Mouse (Mus musculus) urinary bladder, postnatal 10 days (tissue): ENCODE results near the gene C2cd4b.
"Not testable (repeated sequence)": the region's sequence is repeated elsewhere in the genome, so short reads cannot be mapped to it uniquely, and the experiment has no call there.

Experiments
- DNase-seq: peaks from one replicate; pipeline ENCODE4 v3.0.0; 2022; ENCODE audit warnings: low spot score

The C2cd4b gene

DNA sequence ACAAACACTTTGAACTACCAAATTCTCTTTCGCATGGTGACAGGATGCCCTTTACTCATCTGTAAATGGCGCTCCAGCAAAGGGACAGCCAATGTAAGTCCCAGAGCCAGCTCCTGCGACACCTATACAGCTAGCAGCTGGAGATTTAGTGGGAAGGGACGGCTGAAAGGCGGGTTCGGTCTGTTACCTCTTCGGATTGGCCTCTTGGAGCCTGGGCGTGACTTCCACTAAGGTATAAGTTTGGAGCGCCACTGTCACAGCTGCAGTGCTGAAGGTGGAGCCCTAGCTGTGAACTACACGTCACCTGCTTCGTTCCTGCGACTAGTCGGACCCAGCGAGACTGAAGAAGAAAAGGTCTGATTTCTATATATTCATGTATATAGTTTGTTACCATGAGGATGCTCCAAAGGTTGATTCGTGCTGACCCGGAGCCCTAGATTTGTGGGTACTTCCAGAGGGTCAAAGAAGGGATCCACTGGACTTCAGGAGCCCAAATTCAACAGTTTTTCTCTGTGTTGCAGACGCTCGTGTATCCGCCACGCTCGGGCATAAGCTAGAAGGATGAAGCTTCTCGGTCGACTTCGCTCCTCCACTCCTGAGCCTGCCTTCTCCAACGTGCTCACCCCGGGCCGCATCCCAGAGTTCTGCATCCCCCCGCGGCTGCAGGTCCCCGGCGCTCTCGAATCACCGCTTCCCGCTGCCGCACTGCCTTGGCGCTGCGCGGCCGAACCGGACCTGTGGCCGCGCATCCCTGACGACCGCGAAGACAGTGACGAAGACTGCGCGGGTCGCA is at the start of gene C2cd4b:
TSS of gene C2cd4b (plus strand) at position 275 of the 793 bp plus-strand sequence.
- no peak for DNase-seq

DNA sequence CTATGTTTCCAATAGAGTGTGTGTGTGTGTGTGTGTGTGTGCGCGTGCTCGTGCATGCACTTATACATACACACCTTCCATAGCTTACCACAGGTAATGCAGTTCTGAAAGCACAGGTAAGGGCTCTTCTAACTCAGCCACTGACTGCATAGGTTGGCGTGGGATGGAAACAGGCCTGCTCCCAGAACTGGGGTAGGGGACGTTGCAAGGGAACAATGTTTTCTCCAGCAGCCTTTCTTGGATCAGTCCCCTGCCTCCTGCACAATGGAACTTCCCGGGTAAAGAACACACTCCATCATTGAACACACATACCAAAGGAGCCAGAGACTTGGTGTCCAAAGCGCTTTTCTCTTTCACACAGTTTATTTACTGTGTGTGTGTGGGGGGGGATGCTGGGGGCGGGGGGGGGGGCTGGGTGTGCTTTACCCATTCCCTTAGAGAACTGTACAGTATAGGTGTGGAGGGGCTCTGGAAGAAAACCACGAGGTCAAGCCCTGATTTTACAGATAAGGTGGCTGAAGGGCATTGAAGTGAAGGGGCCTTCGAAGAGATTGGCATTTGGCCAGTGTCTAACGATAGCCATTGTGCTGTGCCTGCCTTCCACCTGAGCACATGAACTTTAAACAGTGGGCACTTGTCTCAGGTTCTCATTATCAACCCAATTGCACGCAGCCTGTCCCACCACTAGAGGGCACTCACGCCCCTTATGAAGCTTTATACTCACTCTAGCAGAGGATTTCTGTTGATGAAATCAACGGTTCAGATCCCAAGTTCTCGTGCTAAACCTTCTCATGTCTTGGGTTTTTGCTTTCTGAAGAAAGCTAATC is 48.0 kb upstream of the C2cd4b start:
- no peak for DNase-seq

DNA sequence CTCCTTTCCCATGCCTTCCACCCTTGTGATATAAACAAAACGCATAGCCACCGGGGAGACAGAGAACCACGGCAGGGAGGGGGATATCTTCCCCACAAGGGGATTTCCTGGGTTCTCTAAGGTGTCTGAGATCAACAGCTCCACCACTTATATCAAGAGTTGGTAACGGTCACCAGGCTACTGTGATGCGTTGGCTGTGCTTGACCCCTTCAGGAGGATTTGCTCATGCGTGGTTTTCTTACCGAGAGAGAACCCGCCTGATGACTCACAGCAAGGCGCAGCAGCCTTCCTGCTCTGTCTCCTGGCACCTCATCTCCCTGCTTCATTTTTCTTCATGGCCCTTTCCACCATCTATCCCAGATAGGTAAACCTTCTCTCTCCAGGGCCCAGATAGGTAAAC is 47.1 kb upstream of the C2cd4b start:
- DNase-seq, result no peak

DNA sequence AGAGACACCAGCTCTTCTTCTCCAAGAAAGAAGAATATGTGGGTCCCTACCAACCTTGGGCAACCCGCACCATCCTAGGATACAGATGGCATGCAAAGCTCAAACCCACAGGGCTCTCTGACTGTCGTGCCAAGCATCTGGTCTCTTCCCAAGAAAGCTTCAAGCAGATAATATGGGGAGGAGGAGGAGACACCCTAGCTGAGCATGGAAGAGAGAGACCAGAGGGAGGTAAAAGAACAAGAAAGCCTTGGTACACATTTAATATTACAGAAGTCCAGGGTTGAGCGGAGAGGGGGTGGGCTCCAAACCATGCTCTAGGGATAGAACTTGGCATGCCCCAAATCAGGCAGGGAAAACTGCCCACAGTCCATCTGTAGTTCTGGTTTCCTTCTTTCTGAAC is 42.2 kb upstream of the C2cd4b start:
- DNase-seq, result no peak

DNA sequence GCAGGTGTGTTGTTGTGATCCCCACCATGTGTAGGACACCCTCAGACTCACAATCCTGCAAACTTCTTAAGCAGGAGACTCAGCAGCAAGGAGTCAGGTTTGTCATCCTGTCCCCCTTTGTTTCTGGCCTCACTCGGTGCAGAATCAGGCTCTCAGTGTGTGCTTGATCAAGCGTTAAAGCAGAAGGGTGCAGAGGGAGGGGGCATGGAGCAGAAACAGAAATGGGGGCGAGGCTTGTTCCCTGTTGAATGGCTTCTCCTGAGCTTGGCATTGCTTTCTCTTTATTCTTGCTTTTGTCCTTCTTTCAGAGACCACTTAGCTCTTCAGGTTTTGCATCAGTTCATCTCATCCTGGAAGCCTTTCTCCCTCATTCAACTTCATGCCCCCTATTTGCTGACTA is 40.6 kb upstream of the C2cd4b start:
- no peak for DNase-seq

DNA sequence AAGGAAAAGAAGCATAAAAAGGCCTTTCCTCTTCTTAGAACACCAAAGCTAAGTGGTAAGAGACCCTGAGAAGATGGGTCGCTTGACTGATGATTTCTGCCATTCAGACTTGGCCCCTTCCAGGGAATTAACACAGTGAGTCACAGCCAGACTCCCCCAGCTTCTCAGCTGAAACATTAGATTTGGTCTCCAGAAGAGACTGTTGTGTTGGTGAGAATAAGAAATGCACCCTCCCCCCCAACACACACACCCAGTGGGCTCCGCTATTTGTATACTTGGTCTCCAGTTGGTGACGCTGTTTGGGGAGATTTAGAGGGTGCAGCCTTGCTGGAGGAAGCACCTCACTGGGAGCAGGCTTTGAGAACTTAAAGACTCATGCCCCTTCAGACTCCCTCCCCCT is 39.1 kb upstream of the C2cd4b start:
- no peak for DNase-seq

DNA sequence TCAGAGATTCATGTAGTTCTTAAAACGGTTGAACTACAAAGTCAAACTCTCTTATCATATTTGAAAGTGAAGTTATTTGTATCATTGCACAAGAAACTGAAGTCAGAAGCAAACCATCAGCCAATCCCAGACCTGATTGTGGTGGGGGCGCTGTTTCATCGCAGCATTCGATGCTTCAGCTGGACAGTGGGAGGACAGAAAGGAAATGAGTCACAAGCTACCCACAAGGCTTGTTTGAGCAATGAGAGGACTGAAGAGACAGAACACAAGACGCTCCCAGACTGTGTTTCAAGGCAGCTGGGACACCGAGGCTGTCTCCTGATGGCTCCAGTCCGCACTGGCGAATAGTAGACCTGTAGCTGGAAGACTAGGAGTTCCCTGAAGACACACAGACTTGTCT is 36.9 kb upstream of the C2cd4b start:
- DNase-seq, result no peak

DNA sequence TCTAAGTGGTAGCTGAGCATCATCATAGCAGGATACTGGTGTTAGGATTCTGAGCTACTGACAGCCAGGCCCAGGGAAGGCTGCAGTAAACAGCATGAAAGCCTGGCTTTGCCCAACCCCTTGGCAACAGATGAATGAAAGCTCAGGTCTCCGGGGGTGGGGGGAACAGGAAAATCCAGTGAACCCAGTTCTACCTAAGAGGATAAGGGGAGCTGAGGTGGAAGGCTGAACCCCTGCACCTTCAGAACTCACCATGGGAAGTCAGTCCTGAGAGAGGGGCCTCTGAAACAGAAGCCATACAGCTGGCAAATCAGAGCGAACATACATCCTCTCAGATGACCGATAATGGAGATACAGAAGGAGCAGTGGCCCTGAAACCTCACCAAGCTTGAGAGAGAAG is 34.0 kb upstream of the C2cd4b start:
- no peak for DNase-seq

DNA sequence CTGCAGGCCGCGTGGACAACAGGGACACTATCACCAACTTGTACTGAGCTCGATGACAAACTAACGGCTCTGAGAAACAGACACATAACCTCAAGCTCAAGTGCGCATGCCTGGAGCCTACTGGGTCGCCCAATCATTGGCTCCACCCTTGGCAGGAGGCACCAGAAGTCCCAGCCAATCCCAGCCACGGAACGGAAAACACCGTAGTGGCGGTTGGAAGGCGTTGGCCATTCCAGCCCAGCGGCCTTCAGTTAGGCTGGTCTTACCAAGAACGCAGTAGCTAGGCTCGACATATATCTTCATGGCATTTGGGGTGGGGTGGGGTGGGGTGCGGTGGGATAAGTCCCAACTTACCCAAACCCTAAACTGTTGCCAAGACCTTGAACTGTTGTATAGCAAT is 25.5 kb upstream of the C2cd4b start:
- no peak for DNase-seq

DNA sequence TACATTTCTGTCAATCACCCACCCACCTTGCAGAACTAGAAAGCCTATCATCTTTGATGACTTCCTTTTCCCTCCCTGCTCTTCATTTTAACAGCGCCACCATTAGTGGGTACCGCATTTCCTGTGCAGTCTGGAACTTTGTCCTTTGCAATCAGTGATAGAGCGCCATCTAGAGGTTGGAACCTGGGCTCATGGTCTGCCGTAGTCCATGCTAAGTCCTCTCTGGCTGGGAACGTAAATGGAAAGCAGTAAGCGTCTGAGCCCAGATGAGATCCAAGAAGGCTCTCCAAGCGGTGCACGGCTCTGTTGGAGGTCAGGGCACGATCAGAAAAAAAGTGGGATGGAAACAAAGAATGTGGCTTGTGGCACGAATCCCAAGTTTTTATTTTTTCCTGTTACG is 23.8 kb upstream of the C2cd4b start:
- DNase-seq, result no peak

DNA sequence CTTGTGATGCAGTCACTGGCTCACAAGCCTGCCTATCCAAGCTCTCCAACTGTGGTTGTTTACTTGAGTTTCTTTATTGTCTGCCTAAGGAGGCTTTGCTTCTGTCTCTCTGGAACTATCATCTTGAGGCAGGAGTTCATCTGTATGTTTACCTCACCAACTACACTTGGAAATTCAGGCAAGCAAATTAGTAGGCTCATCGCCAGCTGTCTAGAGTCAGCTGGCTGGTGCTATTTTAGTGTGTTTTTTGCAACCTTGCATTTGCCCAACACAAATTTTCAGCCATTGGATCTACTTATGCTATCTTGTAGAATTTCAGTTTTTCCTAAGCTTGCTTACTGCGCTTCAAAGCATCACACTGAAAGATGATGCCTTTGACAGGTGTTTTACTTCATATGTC is 18.0 kb upstream of the C2cd4b start:
- DNase-seq, result no peak

DNA sequence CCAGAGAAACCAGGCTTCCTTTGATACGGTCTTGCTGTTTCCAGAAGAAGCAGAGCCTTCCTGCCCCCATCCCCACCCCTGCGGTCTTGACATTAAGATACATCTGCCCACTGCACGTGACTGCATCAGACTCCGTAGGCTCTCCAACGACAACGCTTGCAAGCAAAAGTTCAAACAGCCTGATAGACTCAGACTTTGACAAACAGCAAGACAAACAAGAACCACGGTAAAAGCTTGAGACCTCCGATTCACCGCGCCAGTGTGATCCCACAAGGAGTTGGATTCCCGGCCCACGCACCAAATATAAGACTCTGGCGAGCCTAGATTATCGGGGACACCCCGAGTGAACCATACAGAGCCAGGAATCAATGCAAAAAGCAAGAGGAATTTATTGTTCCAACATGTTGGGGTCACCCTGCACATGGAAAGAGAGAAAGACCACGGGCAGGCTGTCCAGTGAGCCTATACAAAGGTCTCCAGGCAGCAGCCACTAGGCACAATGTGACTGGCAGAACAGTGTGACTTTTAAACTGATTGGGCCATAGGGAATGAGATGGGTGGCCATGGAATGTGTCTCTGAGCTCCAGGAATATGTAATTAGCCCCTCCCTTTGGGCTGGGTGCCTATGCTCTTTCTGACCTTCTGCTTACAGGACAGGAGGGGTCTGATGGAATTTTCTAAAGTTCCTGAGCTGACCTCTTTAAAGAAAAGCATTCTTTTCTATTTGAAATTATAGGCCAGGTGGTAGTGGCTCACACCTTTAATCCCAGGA is 5.6 kb upstream of the C2cd4b start:
- no peak for DNase-seq

DNA sequence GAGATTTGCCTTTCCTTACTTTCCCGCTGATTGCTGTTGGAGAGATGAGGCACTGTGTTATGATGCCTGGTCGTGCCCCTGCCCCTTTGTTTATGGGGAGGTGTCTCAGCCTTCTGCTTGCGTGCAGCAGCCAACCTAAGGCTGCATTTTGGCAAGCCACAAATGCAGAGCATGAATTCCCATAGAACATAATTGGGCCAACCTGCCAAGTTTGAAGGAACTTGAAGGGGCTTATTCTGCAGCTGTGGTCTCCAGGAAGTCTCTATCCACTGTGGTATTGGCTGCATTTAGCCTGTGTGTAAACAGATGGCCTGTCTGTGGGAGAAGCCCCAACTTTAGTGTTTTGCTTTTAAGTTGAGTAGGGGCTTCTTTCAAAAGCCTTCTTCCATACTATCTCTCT is 4.5 kb upstream of the C2cd4b start:
- no peak for DNase-seq

DNA sequence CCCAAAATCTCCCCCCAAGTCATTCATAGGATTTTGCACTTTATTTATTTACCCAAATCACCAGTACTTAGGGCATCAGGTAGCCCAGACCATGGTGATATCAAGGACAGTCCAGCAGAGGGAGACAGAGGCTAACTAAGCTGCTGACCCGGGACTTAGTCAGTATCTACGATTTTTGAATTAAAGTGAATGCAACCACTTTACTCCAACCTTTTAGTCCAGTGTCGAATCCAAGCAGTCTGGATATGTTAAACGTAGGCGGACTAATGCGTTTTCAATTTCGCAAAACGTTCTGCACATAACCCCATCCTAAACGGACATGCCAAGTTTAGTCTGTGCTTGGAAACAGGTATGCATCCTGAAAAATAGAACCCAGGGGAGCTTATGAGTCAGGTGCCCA is 551 bp upstream of the C2cd4b start:
- DNase-seq, result no peak

DNA sequence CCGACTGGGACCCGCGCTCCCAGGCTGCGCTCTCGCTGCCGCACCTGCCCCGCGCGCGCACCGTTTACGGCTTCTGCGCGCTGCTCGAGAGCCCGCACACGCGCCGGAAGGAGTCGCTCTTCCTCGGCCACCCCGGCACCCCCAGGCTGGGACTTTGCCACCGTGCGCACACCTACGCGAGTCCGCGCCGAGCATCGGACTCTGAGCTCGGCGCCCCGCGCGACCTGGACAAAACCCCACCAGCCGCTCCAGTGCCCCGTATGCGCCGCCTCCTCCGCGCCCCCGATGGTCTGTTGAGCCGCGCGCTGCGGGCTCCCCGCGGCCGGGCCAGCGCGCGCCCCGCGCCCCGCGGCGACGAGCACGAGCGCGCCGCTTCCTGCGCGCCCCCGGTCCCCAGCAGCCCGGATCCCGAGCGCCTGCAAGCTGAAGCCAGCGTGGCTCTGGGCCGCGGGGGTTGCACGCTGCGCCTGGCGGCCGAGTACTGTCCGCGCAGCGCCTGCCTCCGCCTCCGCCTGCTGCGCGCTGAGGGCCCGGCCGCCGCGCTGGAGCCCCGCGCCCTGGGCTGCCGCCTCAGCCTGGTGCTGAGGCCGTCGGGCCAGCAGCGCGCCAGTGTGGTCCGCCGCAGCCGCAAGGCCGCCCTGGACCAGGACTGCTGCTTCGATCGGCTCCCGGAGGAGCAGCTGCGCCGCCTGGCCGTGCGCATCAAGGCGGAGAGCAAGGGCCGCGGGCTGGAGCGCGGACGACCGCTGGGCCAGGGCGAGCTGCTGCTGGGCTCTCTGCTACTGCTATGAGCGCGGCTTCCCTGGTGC is 923 bp downstream of the C2cd4b start:
- not testable (repeated sequence) for DNase-seq

DNA sequence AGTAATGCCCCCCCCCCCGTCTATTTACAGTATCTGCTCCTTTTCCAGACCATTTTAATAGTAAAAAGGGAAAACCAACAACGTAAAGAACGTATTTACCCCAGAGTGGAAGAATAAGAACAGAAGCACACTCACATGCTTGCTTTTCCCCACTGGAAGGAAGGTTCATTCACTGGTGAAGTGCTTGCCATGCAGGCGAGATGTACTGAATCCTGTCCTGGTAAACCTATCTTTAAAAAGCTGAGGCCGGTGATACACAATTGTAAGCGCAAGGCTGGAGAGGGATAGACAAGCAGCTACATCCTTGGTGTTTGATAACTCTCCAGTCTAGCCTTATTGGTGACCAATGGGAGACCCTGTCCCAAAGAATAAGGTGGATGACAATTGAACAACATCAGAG is 1.8 kb downstream of the C2cd4b start:
- no peak for DNase-seq

DNA sequence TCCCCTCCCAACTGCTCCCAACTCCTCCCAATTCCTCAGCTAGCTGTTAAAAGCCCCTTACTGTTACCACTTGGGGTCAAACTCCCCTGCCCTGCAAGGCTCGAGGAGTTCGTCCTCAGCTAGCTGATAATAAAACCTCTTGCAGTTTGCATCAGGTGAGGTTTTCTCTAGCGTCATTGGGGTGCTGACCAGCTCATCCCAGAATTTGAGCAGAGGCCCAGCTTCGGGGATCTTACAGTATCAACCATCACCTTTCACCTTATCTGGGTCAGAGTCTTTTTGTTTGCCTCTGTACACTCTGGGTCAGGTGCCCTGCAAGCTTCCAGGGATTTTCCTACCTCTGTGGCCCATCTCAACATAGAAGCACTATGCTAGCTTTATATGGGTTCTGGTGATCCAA is 4.1 kb downstream of the C2cd4b start:
- no peak for DNase-seq

DNA sequence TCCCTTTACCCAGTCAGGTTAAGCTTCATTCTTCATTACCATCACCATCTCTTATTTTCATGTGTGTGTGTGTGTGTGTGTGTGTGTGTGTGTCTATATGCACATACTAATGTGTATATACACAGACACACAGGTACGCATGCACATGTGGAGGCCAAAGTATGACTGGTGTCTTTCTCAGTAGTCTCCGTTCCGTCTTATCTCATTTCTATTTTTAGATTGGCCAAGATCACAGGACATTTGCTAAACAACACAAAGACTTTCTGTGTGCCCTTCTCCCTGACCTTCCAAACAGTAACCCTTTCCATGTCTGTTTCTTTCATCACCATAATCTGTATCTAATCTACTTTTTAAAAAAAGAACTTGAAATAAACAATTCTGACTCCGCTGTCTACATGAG is 7.2 kb downstream of the C2cd4b start:
- no peak for DNase-seq

DNA sequence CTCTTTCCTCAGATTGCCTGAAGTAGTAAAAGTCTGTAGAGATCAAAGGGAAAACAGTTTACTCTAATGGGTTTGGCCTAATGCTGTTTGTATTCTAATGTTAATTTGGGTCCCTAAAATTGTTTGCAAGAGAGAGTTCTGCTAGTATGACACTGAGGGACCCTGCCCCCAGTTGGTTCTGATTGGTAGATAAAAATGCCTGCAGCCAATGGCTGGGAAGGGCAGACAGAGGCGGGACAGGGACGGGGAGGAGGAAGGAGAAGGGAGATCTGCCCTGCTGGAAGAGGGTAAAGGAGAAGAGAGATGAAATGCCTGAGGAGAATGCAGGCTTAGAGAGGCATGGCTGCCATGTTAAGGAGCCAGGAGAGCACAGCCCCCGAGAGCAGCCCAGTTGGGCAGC is 7.7 kb downstream of the C2cd4b start:
- no peak for DNase-seq

DNA sequence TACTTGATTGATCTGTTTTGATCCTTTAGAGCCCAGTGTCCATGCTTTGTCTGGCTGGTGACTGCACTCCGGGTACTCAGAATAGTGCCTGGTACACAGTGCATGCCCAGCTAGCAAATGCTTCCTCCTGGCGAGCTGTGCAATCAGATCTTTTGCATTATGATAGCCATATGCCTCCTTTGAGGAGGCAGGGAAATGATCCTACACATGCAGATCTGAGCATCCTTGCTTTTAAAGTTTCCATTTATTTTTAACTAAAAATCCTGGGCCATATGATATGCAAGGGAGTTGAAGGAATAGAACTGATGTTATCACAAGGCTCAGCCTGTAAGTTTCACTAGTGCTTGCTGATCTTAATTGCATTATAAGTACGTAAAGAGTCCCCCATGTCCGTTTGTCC is 9.6 kb downstream of the C2cd4b start:
- DNase-seq, result no peak

DNA sequence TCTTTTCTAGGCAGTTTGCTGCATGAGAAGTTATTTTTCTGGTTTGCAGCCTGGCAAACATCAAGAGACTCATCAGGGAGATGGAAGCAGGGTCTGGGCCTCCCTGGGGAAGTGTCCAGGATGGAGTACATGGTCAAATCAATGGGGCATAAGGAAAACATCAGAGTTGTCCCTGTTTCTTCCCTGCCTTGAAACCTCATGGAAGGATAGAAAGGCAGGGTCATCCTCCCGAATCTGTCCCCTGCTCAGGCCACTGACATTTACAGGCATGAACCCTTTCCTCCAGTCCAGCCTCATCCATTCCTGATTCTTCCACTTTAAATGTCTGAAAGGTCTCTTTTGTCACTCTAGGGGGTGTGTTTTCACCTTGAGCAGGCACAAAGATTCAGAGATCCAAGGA is 10.2 kb downstream of the C2cd4b start:
- DNase-seq, result no peak

DNA sequence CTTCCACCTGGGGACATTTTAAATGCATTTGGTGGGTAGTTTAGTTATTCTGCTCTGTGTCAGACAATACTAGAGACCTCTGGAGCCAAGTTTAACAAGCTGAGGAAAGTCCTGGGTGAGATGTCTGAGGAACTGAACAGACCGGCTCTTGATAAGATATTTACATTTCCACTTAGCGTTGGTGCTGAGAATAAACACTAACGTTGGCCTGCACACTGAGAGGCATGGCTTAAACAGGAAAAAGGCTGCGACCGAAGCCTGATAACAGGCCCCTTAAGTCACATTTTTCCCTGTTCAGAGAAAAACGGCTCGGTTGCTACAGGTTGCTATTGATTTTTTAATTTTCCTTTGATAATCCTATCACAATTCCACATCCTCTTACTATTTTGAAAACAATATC is 12.1 kb downstream of the C2cd4b start:
- no peak for DNase-seq
